18 mouse cellular contexts compared by ENCODE assay signal in the genomic region with DNA sequence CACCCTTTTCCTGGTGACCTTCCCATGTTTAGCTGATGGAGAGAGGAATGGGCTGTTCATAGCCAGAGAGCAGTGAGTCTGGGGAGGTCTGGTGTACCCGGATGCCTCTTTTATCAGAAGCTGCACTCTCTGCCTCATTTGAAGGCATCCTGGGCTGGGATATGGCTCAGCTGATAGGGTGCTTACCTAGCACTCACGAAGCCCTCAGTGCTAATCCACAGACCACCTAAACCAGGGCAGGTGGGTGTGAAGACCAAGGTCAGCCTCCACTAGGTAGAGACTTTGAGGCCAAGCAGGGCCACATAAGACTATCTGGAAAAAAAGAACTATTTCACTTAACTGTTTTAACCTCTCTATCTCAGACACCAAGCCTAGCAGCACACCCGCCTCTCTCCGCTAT. TPM values are rescaled to one million over a fixed set of nuclear protein-coding genes. Genes with fewer than 3 reads are reported as not detected.
A peak's percentile ranks its signal among the peaks of the same experiment; 100 is the strongest.
DNase-seq lines count a peak whose midpoint lies in the region; ATAC-seq and TF ChIP-seq lines count a peak whose summit lies in the region.
"Had no signal": no experiment of that assay in that cellular context is flagged by ENCODE, and none has a peak within 500 bp of the region (broad histone marks: within the 10 kb centered on the region; RNA-seq: fewer than 3 reads in every experiment).

No protein-coding gene starts in this region.

- no peaks in the 10 kb centered on the region for H3K9me3 ChIP-seq in stomach, embryonic 16.5 days (replicated peaks; ENCODE audit: control insufficient read depth, low read length)
- no peaks in the 10 kb centered on the region for H3K9me3 ChIP-seq in stomach, postnatal 0 days (ENCODE audit: control insufficient read depth, low read length)
- H3K9me3 ChIP-seq in hindbrain, embryonic 12.5 days (replicated peaks): no peaks in the 10 kb centered on the region
- no peaks in the 10 kb centered on the region for H3K9me3 ChIP-seq in midbrain, embryonic 12.5 days
- H3K9me3 ChIP-seq: G1E had no signal

- H3K4me2 ChIP-seq in stomach, embryonic 16.5 days (ENCODE audit: low read depth, low read length): no peak overlapping the region
- no peak overlapping the region for H3K4me2 ChIP-seq in stomach, postnatal 0 days (replicated peaks; ENCODE audit: low read depth)
- H3K4me2 ChIP-seq in hindbrain, embryonic 12.5 days (replicated peaks): no peak overlapping the region
- no peak overlapping the region for H3K4me2 ChIP-seq in midbrain, embryonic 12.5 days (replicated peaks)

- no peak overlapping the region for H3K4me3 ChIP-seq in stomach, embryonic 16.5 days (replicated peaks; ENCODE audit: low read length)
- no peak overlapping the region for H3K4me3 ChIP-seq in stomach, postnatal 0 days (ENCODE audit: low read depth, low read length)
- H3K4me3 ChIP-seq in hindbrain, embryonic 12.5 days: no peak overlapping the region
- no peak overlapping the region for H3K4me3 ChIP-seq in midbrain, embryonic 12.5 days

- H3K4me1 ChIP-seq in stomach, embryonic 16.5 days (ENCODE audit: control insufficient read depth, insufficient read depth, low read length): peaks cover 7% of the 10 kb centered on the region; the same call in 1 of the 2 replicates
- H3K4me1 ChIP-seq in stomach, postnatal 0 days (replicated peaks; ENCODE audit: control insufficient read depth, insufficient read depth): peaks cover 2% of the 10 kb centered on the region; the same call in 1 of the 2 replicates
- 0 out of 2 replicates have a peak, but pooled peaks cover 4% of the 10 kb centered on the region for H3K4me1 ChIP-seq in hindbrain, embryonic 12.5 days
- peaks cover 8% of the 10 kb centered on the region for H3K4me1 ChIP-seq in midbrain, embryonic 12.5 days

- no peaks in the 10 kb centered on the region for H3K27me3 ChIP-seq in stomach, embryonic 16.5 days (ENCODE audit: control insufficient read depth, insufficient read depth, low read length)
- H3K27me3 ChIP-seq in stomach, postnatal 0 days (ENCODE audit: control insufficient read depth, insufficient read depth, low read length): no peaks in the 10 kb centered on the region
- H3K27me3 ChIP-seq in hindbrain, embryonic 12.5 days: no peaks in the 10 kb centered on the region
- no peaks in the 10 kb centered on the region for H3K27me3 ChIP-seq in midbrain, embryonic 12.5 days

- TF ChIP-seq CTCF in stomach, postnatal 0 days (IDR thresholded peaks at IDR 0.05; ENCODE audit: low read depth): no peak

- peak; percentile 10; the same call in 1 of the 2 replicates for ATAC-seq in stomach, embryonic 16.5 days (ENCODE audit: insufficient read depth, low FRiP score)
- no peak for ATAC-seq in stomach, postnatal 0 days (ENCODE audit: low FRiP score, low TSS enrichment)
- ATAC-seq in hindbrain, embryonic 12.5 days (ENCODE audit: low FRiP score): no peak
- ATAC-seq in midbrain, embryonic 12.5 days (ENCODE audit: low FRiP score, low read depth): no peak

- no peak for TF ChIP-seq EP300 in stomach, postnatal 0 days (optimal IDR thresholded peaks at IDR 0.05)

- 71% methylated on average over 4 of the region's 4 CpGs for WGBS in stomach, embryonic 16.5 days
- WGBS in stomach, postnatal 0 days: 71% methylated on average over 4 of the region's 4 CpGs
- 85% methylated on average over 4 of the region's 4 CpGs for WGBS in hindbrain, embryonic 12.5 days
- 82% methylated on average over 4 of the region's 4 CpGs for WGBS in midbrain, embryonic 12.5 days

- H3K9ac ChIP-seq in stomach, embryonic 16.5 days (ENCODE audit: low read length): no peak overlapping the region
- H3K9ac ChIP-seq in stomach, postnatal 0 days (ENCODE audit: low read length): no peak overlapping the region
- H3K9ac ChIP-seq in hindbrain, embryonic 12.5 days: no peak overlapping the region
- H3K9ac ChIP-seq in midbrain, embryonic 12.5 days (replicated peaks): no peak overlapping the region

- H3K36me3 ChIP-seq in stomach, embryonic 16.5 days (ENCODE audit: control insufficient read depth, insufficient read depth, low read length): no peaks in the 10 kb centered on the region
- H3K36me3 ChIP-seq in stomach, postnatal 0 days (ENCODE audit: control insufficient read depth, insufficient read depth, low read length): no peaks in the 10 kb centered on the region
- no peaks in the 10 kb centered on the region for H3K36me3 ChIP-seq in hindbrain, embryonic 12.5 days
- H3K36me3 ChIP-seq in midbrain, embryonic 12.5 days: no peaks in the 10 kb centered on the region
- H3K36me3 ChIP-seq: G1E had no signal

- DNase-seq in stomach, postnatal 0 days (ENCODE audit: low spot score): no peak
- no peak for DNase-seq in adrenal gland, postnatal 14 days
- no peak for DNase-seq in right cerebral cortex, postnatal 14 days
- DNase-seq in kidney, adult 9 months: no peak
- no peak for DNase-seq in adrenal gland, adult (ENCODE audit: inconsistent age in 2 of 2, low spot score in 1 of 2)
- DNase-seq: adrenal gland, adult 2 months; cerebellum, adult 11-12 months; cerebellum, postnatal 36 days; kidney, postnatal 4 days; lung, adult 2 months had no signal

- H3K27ac ChIP-seq in stomach, embryonic 16.5 days (ENCODE audit: low read length): no peak overlapping the region
- no peak overlapping the region for H3K27ac ChIP-seq in stomach, postnatal 0 days (replicated peaks)
- peak overlapping the region; percentile 35; the same call in 1 of the 2 replicates for H3K27ac ChIP-seq in hindbrain, embryonic 12.5 days
- H3K27ac ChIP-seq in midbrain, embryonic 12.5 days (replicated peaks): peak overlapping the region; percentile 58

RNA-seq across cellular contexts. Expression of gene Trim56, which starts 7.5 kb away (rescaled TPM):
- polyA plus RNA-seq in stomach, embryonic 16.5 days (2015; fragmentation: Nextera tagmentation; extraction: Ambion mirVana): 8.1 and 9.3 TPM in 2 replicates
- 4.4 and 4.5 TPM in 2 replicates for polyA plus RNA-seq in stomach, postnatal 0 days (2015; fragmentation: Nextera tagmentation; extraction: Ambion mirVana)
- 4.2 and 5.7 TPM in 2 replicates for polyA plus RNA-seq in hindbrain, embryonic 12.5 days (2016; fragmentation: Nextera tagmentation; extraction: Ambion mirVana)
- polyA plus RNA-seq in midbrain, embryonic 12.5 days (2016; fragmentation: Nextera tagmentation; extraction: Ambion mirVana): 5.3 and 5.5 TPM in 2 replicates
- total RNA-seq in adrenal gland, postnatal 14 days (2021): 38.1 and 39.8 TPM in 2 replicates

RNA-seq across cellular contexts. Expression of gene Muc3, which starts 25.6 kb away (rescaled TPM):
- 0.15 TPM in 1 of 2 replicates, not detected in the other for polyA plus RNA-seq in stomach, embryonic 16.5 days (2015; fragmentation: Nextera tagmentation; extraction: Ambion mirVana)
- polyA plus RNA-seq in stomach, postnatal 0 days (2015; fragmentation: Nextera tagmentation; extraction: Ambion mirVana): 0.68 and 0.75 TPM in 2 replicates
- polyA plus RNA-seq in hindbrain, embryonic 12.5 days (2016; fragmentation: Nextera tagmentation; extraction: Ambion mirVana): not detected in 2 replicates
- polyA plus RNA-seq in midbrain, embryonic 12.5 days (2016; fragmentation: Nextera tagmentation; extraction: Ambion mirVana): not detected in 2 replicates
- not detected in 2 replicates for total RNA-seq in adrenal gland, postnatal 14 days (2021)
- total RNA-seq: adrenal gland, adult 2 months; G1E; gastrocnemius, adult 18-20 months had no signal
- polyA plus RNA-seq: adrenal gland, adult 2 months; embryonic facial prominence, embryonic 11.5 days; G1E; heart, postnatal 0 days; limb, embryonic 11.5 days; lung, adult 2 months had no signal

RNA-seq across cellular contexts. Expression of gene Serpine1, which starts 51.4 kb away (rescaled TPM):
- 0.24 and 0.45 TPM in 2 replicates for polyA plus RNA-seq in stomach, embryonic 16.5 days (2015; fragmentation: Nextera tagmentation; extraction: Ambion mirVana)
- polyA plus RNA-seq in stomach, postnatal 0 days (2015; fragmentation: Nextera tagmentation; extraction: Ambion mirVana): 0.25 and 0.27 TPM in 2 replicates
- polyA plus RNA-seq in hindbrain, embryonic 12.5 days (2016; fragmentation: Nextera tagmentation; extraction: Ambion mirVana): 0.10 TPM in 1 of 2 replicates, not detected in the other
- polyA plus RNA-seq in midbrain, embryonic 12.5 days (2016; fragmentation: Nextera tagmentation; extraction: Ambion mirVana): 0.23 TPM in 1 of 2 replicates, not detected in the other
- 2.0 and 2.6 TPM in 2 replicates for total RNA-seq in adrenal gland, postnatal 14 days (2021)

Comparison
In these comparisons a context has a peak if more than half of its experiments do, and no peak if none do; other contexts are left out.
1. H3K27ac ChIP-seq: peak in hindbrain, embryonic 12.5 days (single experiment) and midbrain, embryonic 12.5 days (single experiment); none in stomach, embryonic 16.5 days (single experiment) and stomach, postnatal 0 days (single experiment).